Mouse (Mus musculus): Measurements from ENCODE around the gene Trappc2l. TPM values are rescaled to one million over a fixed set of nuclear protein-coding genes. Genes with fewer than 3 reads are reported as not detected.

The Trappc2l gene
- polyA plus RNA-seq, 1 experiment = 95.7 TPM

GRCm38 (mm10) chr8:122585411-122585891 is 26.0 kb upstream of the Trappc2l start:
- no peaks in the 10 kb centered on the region for H3K27me3 ChIP-seq (ENCODE audit: control insufficient read depth, insufficient read depth, insufficient read length)
- H3K36me3 ChIP-seq (ENCODE audit: control insufficient read depth, insufficient read depth) = no peaks in the 10 kb centered on the region
- TF ChIP-seq CEBPB (IDR thresholded peaks at IDR 0.05; ENCODE audit: insufficient read depth, poor library complexity, severe bottlenecking) (no peak), MYOG (IDR thresholded peaks at IDR 0.05; ENCODE audit: control insufficient read depth in 1 of 3, insufficient read depth in 1 of 3, insufficient read length in 2 of 3, low read depth in 2 of 3) (no peak), REST (IDR thresholded peaks at IDR 0.05; ENCODE audit: insufficient read depth, insufficient read length) (no peak), TCF3 (IDR thresholded peaks at IDR 0.05; ENCODE audit: insufficient read length, low read depth) (no peak), USF1 (IDR thresholded peaks at IDR 0.05; ENCODE audit: low read depth) (peak; percentile 83), MAX (IDR thresholded peaks at IDR 0.05; ENCODE audit: low read depth) (no peak), POLR2A (IDR thresholded peaks at IDR 0.05; ENCODE audit: insufficient read length, low read depth) (peak; percentile 54), MYOD1 (IDR thresholded peaks at IDR 0.05; ENCODE audit: control insufficient read depth in 1 of 3, insufficient read length in 2 of 3, low read depth in 2 of 3) (no peak), POLR2AphosphoS2 (IDR thresholded peaks at IDR 0.05; ENCODE audit: insufficient read length, low read depth) (peak; percentile 31), TCF12 (IDR thresholded peaks at IDR 0.05; ENCODE audit: insufficient read depth, poor library complexity, severe bottlenecking) (no peak), SRF (IDR thresholded peaks at IDR 0.05; ENCODE audit: control insufficient read depth, insufficient read length, low read depth) (no peak), E2F4 (IDR thresholded peaks at IDR 0.05; ENCODE audit: insufficient read depth) (no peak)
- H3K4me2 ChIP-seq (ENCODE audit: low read depth) = peak overlapping the region; percentile 72
- H3ac ChIP-seq (ENCODE audit: control insufficient read depth, insufficient read length) = no peak overlapping the region
- H3K4me3 ChIP-seq = no peak overlapping the region
- no peaks in the 10 kb centered on the region for H3K79me2 ChIP-seq (ENCODE audit: control insufficient read depth, insufficient read depth)

GRCm38 (mm10) chr8:122586171-122586570 is 25.3 kb upstream of the Trappc2l start:
- no peak overlapping the region for H3K4me3 ChIP-seq
- H3K4me2 ChIP-seq (ENCODE audit: low read depth) = peak overlapping the region; percentile 72
- H3K36me3 ChIP-seq (ENCODE audit: control insufficient read depth, insufficient read depth) = no peaks in the 10 kb centered on the region
- H3K79me2 ChIP-seq (ENCODE audit: control insufficient read depth, insufficient read depth) = no peaks in the 10 kb centered on the region
- TF ChIP-seq POLR2A (IDR thresholded peaks at IDR 0.05; ENCODE audit: insufficient read length, low read depth) = no peak
- no peak for TF ChIP-seq REST (IDR thresholded peaks at IDR 0.05; ENCODE audit: insufficient read depth, insufficient read length)
- TF ChIP-seq E2F4 (IDR thresholded peaks at IDR 0.05; ENCODE audit: insufficient read depth) = no peak
- TF ChIP-seq TCF12 (IDR thresholded peaks at IDR 0.05; ENCODE audit: insufficient read depth, poor library complexity, severe bottlenecking) = no peak
- H3K27me3 ChIP-seq (ENCODE audit: control insufficient read depth, insufficient read depth, insufficient read length) = no peaks in the 10 kb centered on the region
- H3ac ChIP-seq (ENCODE audit: control insufficient read depth, insufficient read length) = no peak overlapping the region

GRCm38 (mm10) chr8:122586749-122587148 is 24.7 kb upstream of the Trappc2l start:
- Histone ChIP-seq H3K4me2 (ENCODE audit: low read depth) (no peak overlapping the region), H3K27me3 (ENCODE audit: control insufficient read depth, insufficient read depth, insufficient read length) (no peaks in the 10 kb centered on the region), H3K79me2 (ENCODE audit: control insufficient read depth, insufficient read depth) (no peaks in the 10 kb centered on the region), H3K4me3 (no peak overlapping the region), H3ac (ENCODE audit: control insufficient read depth, insufficient read length) (no peak overlapping the region), H3K36me3 (ENCODE audit: control insufficient read depth, insufficient read depth) (no peaks in the 10 kb centered on the region)
- TF ChIP-seq REST (IDR thresholded peaks at IDR 0.05; ENCODE audit: insufficient read depth, insufficient read length) (no peak), CEBPB (IDR thresholded peaks at IDR 0.05; ENCODE audit: insufficient read depth, poor library complexity, severe bottlenecking) (no peak), TCF12 (IDR thresholded peaks at IDR 0.05; ENCODE audit: insufficient read depth, poor library complexity, severe bottlenecking) (no peak), POLR2AphosphoS2 (IDR thresholded peaks at IDR 0.05; ENCODE audit: insufficient read length, low read depth) (no peak), POLR2A (IDR thresholded peaks at IDR 0.05; ENCODE audit: insufficient read length, low read depth) (no peak), TCF3 (IDR thresholded peaks at IDR 0.05; ENCODE audit: insufficient read length, low read depth) (no peak), USF1 (IDR thresholded peaks at IDR 0.05; ENCODE audit: low read depth) (no peak)

GRCm38 (mm10) chr8:122593240-122593639 is 18.2 kb upstream of the Trappc2l start:
- no peak for TF ChIP-seq MAX (IDR thresholded peaks at IDR 0.05; ENCODE audit: low read depth)
- no peak for TF ChIP-seq SRF (IDR thresholded peaks at IDR 0.05; ENCODE audit: control insufficient read depth, insufficient read length, low read depth)
- TF ChIP-seq USF1 (IDR thresholded peaks at IDR 0.05; ENCODE audit: low read depth) = no peak
- TF ChIP-seq TCF12 (IDR thresholded peaks at IDR 0.05; ENCODE audit: insufficient read depth, poor library complexity, severe bottlenecking) = no peak
- TF ChIP-seq CEBPB (IDR thresholded peaks at IDR 0.05; ENCODE audit: insufficient read depth, poor library complexity, severe bottlenecking) = no peak
- no peak for TF ChIP-seq REST (IDR thresholded peaks at IDR 0.05; ENCODE audit: insufficient read depth, insufficient read length)
- no peak for TF ChIP-seq MYOG (IDR thresholded peaks at IDR 0.05; ENCODE audit: control insufficient read depth in 1 of 3, insufficient read depth in 1 of 3, insufficient read length in 2 of 3, low read depth in 2 of 3)
- TF ChIP-seq TCF3 (IDR thresholded peaks at IDR 0.05; ENCODE audit: insufficient read length, low read depth) = no peak
- TF ChIP-seq E2F4 (IDR thresholded peaks at IDR 0.05; ENCODE audit: insufficient read depth) = no peak
- no peak for TF ChIP-seq POLR2A (IDR thresholded peaks at IDR 0.05; ENCODE audit: insufficient read length, low read depth)
- TF ChIP-seq MYOD1 (IDR thresholded peaks at IDR 0.05; ENCODE audit: control insufficient read depth in 1 of 3, insufficient read length in 2 of 3, low read depth in 2 of 3) = no peak
- no peak for TF ChIP-seq POLR2AphosphoS2 (IDR thresholded peaks at IDR 0.05; ENCODE audit: insufficient read length, low read depth)
- H3K4me3 ChIP-seq = no peak overlapping the region
- no peak overlapping the region for H3K4me2 ChIP-seq (ENCODE audit: low read depth)
- H3K79me2 ChIP-seq (ENCODE audit: control insufficient read depth, insufficient read depth) = no peaks in the 10 kb centered on the region
- no peaks in the 10 kb centered on the region for H3K36me3 ChIP-seq (ENCODE audit: control insufficient read depth, insufficient read depth)
- no peak overlapping the region for H3ac ChIP-seq (ENCODE audit: control insufficient read depth, insufficient read length)
- no peaks in the 10 kb centered on the region for H3K27me3 ChIP-seq (ENCODE audit: control insufficient read depth, insufficient read depth, insufficient read length)

GRCm38 (mm10) chr8:122593783-122594507 is 17.5 kb upstream of the Trappc2l start:
- Histone ChIP-seq H3ac (ENCODE audit: control insufficient read depth, insufficient read length) (no peak overlapping the region), H3K36me3 (ENCODE audit: control insufficient read depth, insufficient read depth) (no peaks in the 10 kb centered on the region), H3K4me2 (ENCODE audit: low read depth) (no peak overlapping the region), H3K27me3 (ENCODE audit: control insufficient read depth, insufficient read depth, insufficient read length) (no peaks in the 10 kb centered on the region), H3K79me2 (ENCODE audit: control insufficient read depth, insufficient read depth) (no peaks in the 10 kb centered on the region), H3K4me3 (no peak overlapping the region)
- TF ChIP-seq TCF3 (IDR thresholded peaks at IDR 0.05; ENCODE audit: insufficient read length, low read depth) (no peak), CEBPB (IDR thresholded peaks at IDR 0.05; ENCODE audit: insufficient read depth, poor library complexity, severe bottlenecking) (no peak), TCF12 (IDR thresholded peaks at IDR 0.05; ENCODE audit: insufficient read depth, poor library complexity, severe bottlenecking) (no peak), E2F4 (IDR thresholded peaks at IDR 0.05; ENCODE audit: insufficient read depth) (no peak), MYOG (IDR thresholded peaks at IDR 0.05; ENCODE audit: control insufficient read depth in 1 of 3, insufficient read depth in 1 of 3, insufficient read length in 2 of 3, low read depth in 2 of 3) (no peak), SRF (IDR thresholded peaks at IDR 0.05; ENCODE audit: control insufficient read depth, insufficient read length, low read depth) (no peak), MAX (IDR thresholded peaks at IDR 0.05; ENCODE audit: low read depth) (no peak), POLR2A (IDR thresholded peaks at IDR 0.05; ENCODE audit: insufficient read length, low read depth) (no peak), USF1 (IDR thresholded peaks at IDR 0.05; ENCODE audit: low read depth) (no peak), POLR2AphosphoS2 (IDR thresholded peaks at IDR 0.05; ENCODE audit: insufficient read length, low read depth) (no peak)

Data from myocyte (in vitro differentiated cells).